Mouse (Mus musculus): ENCODE data around the gene Ifnar1.

The Ifnar1 gene

GRCm38 (mm10) chr16:91545597-91546281 is 60.7 kb downstream of the Ifnar1 start:
- no peak for DNase-seq

DNA sequence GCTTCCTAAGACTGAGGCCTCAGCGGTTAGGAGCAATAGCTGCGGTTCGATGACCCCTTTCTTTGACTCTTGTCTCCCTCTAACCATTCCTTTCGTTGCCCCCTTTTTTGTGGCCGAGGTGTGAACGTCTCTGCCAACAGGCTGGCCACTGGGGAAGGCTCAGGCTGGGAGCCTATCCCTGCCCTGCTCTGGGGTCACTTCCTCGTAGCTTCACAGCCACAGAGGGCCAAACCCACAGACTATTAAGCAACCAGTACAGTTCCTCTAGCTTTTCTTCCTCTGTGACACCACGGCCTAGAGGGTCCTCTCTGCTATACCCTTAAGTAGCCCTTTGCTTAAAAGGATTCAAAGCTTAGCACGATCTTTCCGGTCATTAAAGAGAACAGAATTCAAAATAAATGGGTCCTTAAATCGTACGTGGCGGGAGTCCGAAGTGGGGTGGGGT is 61.4 kb downstream of the Ifnar1 start:
- peak in 1 of 2 experiments; percentile 22 for DNase-seq

GRCm38 (mm10) chr16:91546836-91547741 is 62.1 kb downstream of the Ifnar1 start, which contains the start of gene Ifngr2:
TSS of gene Ifngr2 (plus strand) at chr16:91547072.
- DNase-seq, result peak; percentile 79 to 86

- no peak for DNase-seq
Observed at GRCm38 (mm10) chr16:91547974-91548373, 62.9 kb downstream of the Ifnar1 start.

GRCm38 (mm10) chr16:91548586-91548985 is 63.5 kb downstream of the Ifnar1 start:
- no peak for DNase-seq

DNA sequence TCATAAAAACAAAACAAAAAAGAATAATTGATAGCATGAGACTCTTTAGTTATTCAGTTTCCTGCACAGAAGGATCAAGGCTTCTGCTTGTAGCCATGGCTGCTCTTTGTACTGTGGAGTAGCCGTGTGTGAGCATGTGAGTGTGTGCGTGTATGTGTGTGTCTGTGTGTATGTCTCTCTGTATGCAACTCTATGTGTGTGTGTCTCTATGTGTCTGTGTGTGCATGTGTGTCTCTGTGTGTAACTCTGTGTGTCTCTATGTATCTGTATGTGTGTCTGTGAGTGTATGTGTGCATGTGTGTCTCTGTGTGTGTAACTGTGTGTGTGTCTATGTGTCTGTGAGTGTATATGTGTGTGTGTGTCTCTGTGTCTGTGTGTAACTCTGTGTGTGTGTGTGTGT is 64.0 kb downstream of the Ifnar1 start:
- DNase-seq, result no peak

- DNase-seq, result no peak
Observed at GRCm38 (mm10) chr16:91549616-91550015, 64.6 kb downstream of the Ifnar1 start.

- DNase-seq, result no peak
Observed at GRCm38 (mm10) chr16:91551081-91551524, 66.1 kb downstream of the Ifnar1 start.

DNA sequence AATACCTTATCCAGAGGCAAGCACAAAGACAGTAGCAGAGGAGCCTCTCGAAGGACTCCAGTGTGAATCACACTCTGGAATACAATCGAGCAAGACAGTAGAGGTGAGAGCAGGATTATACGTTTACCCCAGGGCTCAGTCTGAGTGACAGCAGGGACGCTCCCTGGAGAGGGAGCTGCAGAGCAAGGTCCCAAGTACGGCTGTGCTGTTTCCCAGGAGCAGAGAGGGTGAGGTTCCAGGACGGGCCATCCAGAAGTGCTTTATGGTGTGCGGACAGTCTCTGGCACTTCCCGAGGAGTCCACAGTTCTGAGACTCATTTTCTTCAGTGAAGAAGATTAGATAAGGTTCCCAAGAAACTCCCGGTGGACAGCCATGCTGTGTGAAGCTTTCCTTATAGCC is 67.0 kb downstream of the Ifnar1 start:
- no peak for DNase-seq

DNA sequence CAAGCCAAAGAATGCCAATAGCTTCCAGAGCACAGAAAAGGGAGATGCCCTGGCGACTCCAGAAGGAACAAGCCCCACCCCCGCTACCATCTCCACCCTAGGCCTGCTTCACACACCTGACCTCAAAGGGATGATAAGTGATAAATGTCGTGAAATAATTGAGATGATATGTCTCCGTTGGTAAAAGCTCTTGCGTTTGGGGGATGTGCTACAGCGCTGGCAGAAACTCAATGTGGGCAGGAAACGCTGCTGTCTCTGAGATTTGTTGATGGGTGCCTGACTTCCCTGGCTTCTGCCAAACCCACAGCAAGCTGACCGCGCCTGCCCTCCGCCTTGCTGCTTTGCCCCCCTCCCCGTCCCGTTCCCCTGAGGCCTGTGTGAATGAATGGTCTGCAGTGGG is 68.6 kb downstream of the Ifnar1 start:
- peak; percentile 27 to 40 for DNase-seq

DNA sequence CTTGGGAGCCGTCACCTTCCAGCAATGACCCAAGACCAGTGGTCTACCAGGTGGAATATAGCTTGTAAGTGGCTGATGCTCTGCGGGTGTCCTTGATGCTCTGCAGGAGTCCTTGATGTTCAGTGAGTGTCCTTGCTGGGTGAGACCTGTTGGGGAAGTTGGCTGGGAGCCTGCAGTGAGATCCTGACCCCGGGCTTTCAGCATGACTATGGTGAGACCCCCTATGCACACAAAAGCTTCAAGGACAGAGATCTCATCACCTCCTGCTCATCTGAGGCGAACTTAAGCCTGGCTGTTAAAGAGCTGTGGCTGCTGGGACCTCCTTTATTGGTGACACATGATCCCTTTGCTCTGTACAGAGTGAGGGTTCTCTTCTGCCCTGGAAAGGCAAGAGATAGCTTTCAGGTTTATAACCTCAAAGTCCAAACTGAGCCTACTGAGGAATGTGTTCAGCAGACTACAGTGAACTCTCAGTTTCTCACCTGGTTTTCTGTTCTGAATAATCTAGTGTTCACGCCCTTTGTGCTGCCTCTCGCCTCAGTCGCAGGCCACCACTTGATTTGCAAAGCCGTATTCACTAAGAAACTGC is 70.1 kb downstream of the Ifnar1 start:
- DNase-seq, result no peak

GRCm38 (mm10) chr16:91556659-91557058 is 71.6 kb downstream of the Ifnar1 start:
- no peak for DNase-seq

Data from cerebellum, postnatal 25 days (tissue).